Mouse (Mus musculus) common myeloid progenitor, adult 5-6 weeks (primary cell): Measurements from ENCODE around the gene Crb2. TPM values are rescaled to one million over a fixed set of nuclear protein-coding genes. Genes with fewer than 3 reads are reported as not detected.

Experiments used
- ATAC-seq: replicated peaks from 2 replicates; pipeline ENCODE4 v1.8.0; 2016; ENCODE audit warnings: low read depth, mild to moderate bottlenecking, moderate TSS enrichment, inconsistent platforms; ENCODE audit not compliant: poor library complexity, severe bottlenecking
- total RNA-seq: library from RNA; stranded (forward); fragments of 200-1000, 187-1606 nt; gene quantifications from 2 replicates; pipeline ENCODE4 v1.2.3, GENCODE M21; 2017

The Crb2 gene
- total RNA-seq, 1 experiment from 2014 or later = not detected

DNA sequence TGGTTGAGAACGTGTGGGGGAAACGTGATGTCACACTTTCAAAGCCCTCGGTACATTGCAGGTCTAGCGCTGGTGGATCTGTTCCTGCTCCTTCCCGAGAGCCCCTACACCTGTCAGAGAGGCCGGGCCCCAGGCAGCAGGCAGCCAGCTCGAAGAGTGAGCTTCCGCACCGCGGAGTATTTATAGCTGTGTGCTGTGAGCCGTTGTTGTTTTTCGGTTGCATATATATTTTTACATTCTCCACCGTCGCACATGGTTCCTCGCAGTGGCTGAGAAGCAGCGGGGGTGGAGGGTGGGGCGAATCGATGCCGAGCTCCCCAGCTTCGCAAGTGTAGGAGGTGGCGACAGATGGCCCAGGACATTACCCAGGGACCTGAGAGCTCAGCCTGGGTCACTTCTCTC is 11.0 kb upstream of the Crb2 start:
- peak; percentile 30 for ATAC-seq

DNA sequence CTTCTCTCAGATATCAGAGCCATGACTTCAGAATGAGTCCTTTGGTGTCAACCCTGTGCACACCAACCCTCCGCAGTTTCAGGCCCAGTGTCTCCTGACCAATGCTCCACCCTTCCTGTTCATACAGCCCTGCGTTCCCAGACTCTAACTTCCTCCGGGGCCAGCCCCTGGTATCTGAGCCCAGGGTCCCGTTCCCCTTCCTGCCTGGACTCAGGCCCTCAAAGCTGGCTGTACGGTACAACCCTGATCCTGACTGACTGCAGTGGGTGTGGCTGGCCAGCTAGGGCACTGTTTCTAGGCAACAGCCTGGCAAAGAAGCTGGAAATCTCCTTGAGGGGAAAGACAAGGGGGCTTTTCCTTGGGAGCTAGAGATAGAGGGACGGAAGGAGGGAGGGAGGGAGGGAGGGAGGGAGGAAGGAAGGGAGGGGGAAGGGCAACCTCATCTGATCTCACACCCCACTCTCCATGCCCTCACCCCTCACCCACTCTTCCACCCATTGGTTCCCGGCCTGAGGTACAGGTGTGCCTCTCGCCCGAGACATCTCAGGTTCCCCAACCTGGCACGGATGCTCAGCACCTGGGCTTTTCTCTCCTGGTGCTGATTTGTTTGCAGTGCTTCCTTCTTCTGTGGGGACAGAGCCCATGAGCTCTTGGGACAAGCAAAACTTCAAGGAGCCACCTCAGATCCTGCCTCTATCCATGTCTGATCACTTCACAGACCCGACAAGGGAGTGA is 9.9 kb upstream of the Crb2 start:
- peak; percentile 59 for ATAC-seq

DNA sequence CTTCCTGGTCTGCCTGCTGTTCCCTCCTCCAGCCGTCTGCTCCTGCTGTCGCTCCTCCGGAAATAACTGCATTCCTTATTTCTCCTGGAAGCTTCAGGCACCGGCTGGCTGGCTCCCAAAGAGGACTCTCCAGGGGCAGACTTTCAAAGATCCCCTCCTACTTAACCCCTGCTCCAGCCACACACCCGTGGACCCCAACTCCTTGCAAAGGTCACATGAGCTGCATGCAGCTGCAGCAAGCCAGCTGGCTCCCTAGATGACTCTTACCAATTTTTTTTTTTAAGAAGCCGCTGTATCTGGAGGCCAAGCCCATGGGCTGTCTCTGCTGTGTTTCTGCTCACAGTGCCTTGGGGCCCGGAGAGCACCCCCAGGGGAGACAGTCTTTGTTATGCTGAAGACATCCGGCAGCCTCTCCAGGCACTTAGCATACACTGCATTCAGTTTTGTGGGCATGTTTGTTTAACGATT is 8.9 kb upstream of the Crb2 start:
- ATAC-seq = no peak

DNA sequence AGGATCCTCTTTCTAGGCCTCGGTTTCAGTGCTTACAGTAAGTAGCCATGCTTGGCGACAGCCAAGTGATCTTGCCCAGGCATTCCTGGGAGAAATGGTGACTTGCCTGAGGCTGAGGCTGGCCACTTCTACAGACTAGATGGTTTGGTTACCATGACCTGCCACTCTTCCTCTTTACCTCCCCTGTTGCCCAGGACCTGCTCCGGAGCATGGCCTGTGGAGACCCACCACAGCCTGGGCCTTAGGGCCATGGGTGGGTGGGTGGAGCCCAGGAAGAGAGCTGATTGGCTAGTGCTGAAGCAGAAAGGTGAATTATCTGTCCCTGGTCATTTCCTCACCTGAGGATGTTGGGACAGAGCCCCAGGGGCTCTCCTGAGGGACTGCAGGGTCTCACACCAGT is 8.3 kb upstream of the Crb2 start:
- no peak for ATAC-seq

DNA sequence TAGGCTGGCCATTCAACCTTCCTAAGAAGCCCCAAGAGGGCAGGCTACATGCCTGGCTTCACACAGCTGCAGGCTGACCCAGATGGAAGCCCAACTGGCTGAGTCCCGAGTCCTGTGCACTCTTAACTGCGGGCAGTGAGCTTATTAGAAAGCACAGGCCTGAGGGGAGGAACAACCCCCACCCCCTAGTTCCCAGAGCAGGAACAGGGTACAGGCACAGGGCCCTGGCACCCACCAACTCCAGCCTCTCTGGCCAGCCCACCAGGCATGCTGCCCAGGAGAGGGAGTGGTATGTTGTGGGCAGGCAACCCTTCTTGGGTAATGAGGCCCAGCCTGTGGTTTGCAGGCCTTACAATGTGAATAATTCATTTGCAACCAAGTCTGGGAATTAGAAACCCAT is 7.1 kb upstream of the Crb2 start:
- no peak for ATAC-seq

DNA sequence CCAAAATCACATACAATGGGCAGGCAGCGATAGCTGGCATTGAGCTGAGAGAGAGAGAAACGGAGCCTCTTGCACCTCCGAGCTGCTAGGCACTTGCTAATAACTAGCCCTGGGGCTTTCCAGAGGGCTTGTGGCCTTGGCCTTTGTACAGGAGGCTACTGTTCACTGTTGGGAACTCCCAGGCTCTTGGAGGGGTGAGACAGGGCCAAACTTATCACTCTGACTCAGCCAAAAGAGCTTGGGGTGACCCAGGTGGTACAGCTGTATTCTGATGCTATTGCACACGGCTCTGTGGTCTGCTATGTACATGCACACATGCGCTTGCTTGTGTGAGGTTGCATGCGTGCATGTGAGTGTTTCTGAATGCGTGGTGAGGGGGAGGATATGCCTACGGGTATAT is 6.3 kb upstream of the Crb2 start:
- ATAC-seq = no peak

DNA sequence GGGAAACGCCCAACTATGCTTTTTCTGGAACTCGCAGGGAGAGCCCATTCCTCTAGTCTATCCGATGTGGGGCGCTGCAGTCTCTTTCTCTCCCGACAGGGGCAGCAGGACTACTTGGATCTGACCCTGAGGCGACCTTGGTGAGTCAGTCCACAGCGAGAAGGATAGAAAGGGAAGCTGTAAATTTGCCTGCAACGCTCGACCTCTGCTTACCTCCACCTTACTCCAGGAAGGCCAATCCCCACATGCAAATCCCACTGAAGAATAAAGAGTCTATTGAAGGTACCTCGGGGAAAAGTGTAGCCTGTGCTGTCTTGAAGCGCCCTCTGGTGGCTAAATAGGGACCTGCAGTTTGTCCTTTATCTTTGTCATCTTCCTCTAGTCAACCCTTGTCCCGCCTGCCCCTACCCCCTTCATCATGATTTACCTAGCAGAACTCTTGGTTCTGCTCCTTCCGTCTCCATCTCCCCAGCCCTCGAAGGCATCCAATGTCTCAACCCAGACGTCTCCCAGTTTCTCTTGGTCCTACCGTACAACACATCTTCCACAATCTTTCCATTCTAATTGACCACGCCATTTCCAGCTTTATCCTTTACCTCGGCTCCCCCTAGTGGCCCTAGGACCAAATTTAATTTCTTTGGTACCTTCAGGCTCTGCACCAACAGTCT is 4.3 kb upstream of the Crb2 start:
- ATAC-seq = peak; percentile 87

DNA sequence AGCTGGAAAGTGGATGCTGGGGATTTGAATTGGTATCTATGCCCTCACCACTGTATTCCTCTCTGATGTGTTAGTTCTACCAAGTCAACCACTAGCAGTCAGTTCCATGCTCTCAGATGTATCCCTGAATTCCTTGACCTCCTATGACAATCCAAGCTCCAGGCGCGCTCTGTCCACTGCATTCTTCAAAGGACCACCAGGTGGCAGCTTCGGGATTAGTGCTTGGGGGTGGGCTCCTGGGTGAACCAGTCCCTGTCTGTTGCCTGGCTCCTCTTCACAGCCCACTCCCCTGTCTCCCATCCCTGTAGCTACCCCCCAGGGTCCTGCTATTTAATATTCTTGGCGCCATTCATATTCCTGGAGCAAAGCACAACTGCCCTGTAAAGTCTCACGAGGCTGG is 1.5 kb upstream of the Crb2 start:
- ATAC-seq = peak; percentile 57

DNA sequence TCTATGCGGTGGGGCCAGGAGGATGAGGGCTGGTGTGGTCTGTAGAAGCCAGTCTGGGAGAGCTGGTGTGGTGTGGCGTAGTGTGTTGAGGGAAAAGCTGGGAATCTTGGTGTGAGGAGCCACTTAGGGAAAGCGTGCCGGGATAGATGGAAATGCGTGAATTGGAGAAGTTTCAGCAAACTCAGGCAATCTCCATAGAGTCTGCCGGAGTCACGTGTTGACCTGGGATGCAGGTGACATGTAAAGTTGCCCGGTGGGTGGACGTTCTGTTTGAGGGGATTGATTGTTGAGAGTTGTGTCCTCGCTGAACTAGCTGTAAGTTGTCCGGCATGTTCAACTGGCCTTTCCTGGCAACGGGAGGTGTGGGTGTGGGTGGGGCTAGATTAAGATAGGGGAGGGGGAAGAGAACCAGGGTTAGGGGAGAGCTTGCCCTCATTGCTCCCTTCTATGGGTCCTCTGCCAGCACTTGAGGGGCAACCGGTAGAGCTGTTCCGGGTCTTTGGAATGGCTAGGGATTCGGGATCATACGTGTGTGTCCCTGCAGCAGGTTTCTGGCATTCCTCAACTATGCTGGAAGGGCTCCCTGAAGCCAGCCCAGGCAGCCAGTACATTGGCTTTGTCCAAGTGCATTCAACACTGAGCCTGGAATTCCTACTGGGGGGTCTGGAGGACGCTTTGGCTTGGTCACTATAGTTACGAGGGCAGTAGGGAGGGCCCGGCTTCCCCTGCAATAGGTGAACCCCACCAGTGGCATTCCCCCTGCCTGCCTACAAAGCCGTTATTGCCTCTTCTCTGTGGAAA is 762 bp downstream of the Crb2 start:
- no peak for ATAC-seq

DNA sequence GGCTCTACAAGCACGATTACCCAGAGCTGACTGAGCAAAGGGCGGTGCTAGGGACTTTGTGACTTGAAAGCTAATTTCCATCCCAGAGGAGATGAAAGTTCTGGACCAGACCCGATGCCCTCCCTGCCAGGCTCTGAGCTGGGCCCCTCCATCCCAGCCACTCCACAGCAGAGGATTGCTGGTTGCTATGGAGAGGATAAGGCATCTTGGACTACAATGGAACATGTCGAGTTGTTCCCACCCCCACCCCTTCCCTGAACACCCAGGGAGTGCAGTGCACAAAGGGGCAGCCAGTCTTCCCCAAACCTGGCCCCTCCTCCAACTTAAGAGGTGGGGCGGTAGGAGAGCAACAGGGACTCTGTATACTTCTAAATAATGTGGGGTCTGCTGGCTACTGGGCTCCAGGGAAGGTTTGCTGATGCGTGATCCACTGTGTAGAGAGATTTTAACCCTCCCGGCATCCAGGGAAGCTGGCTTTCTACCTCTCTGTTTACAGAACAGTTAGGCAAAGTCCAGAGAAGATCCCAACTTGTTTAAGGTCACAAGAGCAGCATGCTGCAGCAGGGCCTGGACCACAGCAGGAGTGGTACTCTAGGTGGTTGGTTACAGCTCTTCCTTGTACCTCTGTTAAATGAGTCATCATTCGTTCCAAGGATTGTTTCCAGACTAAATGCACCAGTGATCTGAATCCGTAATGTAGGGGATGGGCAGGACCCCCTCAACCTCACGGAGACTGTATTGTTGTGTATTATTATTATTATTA is 2.1 kb downstream of the Crb2 start:
- no peak for ATAC-seq

DNA sequence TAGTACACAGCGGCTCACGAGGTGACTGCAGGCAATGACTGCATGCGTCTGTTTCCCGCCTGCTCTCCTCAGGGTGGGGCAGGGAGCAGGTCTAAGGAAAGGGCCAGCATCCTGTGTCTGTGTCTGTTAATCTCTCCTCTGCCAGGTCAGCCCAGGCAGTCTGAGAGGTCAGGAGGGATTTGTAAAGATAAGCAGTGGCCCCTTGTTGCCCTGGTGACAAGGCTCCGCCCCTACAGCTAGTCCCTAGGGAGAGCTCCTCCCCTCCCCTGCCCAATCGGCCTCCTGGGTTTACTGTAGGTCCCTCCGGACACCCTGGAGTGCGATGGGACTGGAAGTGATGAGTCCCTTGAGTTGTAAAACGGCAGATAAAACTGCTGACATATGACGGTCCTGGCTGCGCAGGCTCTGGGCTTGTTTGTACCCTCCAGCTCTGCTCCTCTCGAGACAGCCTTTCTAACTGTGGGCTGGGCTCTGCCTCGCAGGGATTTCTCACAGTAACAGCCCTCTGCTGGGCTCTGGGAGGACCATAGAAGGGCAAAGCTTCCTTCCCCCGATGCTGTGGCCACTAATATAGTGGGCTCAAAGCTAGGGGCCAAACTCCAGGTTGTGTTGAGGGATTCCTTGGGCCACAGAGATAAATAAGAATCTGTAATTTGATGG is 4.4 kb downstream of the Crb2 start:
- peak; percentile 94 for ATAC-seq

DNA sequence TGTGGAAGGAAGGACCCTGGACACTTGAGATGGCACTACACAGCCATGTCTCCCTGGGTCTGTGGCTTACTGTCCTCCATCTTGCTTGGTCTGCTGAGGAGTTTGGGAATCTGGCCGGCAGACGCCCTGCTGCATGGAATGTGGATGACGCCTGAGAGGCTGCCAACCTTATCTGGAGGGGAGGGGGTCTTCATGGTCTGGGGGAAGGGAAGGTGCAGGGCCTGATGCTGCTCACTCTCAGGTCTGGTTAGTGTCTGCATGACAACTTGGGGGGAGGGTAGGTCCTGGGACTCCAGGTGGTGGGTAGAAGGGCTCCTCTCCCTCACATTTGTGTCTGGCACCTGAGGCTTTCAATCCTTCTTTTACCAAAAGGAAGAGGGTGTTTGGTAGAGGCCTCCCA is 5.4 kb downstream of the Crb2 start:
- ATAC-seq = no peak

DNA sequence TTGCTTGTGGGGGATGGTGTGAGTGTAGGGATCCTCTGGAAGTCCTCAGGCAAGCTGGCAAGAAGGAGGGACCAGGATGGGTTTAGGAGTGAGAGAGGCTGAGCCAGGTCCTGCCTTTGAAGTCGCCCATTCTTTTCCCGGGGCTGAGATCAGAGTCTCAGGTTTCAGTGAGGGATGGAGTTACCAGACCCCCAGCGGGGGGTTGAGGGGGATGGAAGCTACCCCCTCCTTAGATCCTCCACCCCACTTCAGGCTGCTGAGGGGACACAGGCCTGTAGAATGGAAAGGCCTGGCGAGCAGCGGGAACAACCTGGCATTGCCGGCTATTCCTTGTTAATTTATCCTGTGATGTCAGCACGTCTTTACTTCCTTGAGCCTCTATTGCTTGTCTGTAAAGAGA is 6.0 kb downstream of the Crb2 start:
- ATAC-seq = no peak

DNA sequence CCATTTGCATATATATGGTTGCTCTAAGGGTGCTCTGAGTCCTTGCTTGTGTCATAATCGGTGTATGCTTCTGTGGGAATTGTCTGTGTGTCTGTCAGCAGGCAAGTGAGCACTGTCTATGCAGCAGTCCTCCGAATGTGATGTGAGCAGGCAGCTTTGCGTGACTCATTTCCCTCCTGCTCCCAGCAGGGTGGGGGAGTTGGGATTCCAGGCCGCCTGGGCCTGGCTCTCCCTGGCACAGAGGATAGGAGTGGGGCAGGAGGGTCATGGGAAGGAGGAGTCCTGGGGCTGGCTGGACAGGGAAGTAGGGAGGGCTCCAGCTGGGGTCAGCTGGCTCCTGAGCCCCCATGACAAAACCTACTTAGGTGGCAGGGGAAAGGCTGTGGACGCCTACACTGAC is 8.4 kb downstream of the Crb2 start:
- ATAC-seq = no peak

DNA sequence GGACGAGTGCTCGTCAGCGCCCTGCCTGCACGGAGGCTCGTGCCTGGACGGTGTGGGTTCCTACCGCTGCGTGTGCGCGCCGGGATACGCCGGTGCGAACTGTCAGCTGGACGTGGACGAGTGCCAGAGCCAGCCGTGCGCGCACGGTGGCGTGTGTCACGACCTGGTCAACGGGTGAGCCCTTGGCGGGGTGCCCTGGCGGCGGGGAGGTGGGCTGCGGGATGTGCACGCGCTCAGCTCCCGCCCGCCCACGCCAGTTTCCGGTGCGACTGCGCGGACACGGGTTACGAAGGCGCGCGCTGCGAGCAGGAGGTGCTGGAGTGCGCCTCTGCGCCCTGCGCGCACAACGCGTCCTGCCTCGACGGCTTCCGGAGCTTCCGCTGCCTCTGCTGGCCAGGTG is 10.4 kb downstream of the Crb2 start:
- no peak for ATAC-seq

DNA sequence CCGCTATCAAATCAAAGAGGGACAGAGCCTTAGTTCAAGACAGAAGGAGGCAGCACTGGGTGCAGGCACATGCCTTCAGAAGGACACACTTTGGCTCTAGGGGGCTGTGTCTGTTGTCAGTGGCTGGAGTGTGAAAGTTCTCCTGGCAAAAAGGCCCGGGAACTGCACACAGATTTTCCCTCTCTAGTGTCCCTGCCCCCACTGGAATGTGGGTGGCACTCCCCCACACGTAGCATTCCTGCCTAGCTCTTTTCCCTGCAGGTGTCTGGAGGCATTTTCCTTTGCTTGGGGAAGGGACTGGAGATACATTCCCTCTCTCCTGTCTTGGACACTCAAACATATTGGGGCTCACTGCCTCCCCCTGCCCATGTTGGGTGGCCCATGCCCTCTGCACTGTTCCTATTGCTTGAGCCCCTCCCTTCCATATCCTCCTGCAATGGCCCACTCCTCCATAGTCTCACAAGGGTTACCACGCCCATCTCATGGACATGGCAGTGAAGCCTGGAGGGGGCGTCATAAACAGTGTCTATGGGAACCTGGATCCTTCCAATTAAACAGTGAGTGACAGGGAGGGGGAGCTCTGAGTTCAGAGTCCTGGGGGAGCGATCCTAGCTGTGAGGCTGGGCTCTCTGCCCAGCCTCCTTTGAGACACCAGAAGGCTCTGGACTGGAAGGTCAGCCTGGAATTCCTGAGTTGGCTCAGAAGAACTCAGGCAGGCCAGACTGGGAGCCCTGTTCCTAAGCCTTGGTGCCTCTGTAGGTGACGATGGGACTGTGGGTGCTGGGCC is 12.3 kb downstream of the Crb2 start:
- ATAC-seq = no peak

DNA sequence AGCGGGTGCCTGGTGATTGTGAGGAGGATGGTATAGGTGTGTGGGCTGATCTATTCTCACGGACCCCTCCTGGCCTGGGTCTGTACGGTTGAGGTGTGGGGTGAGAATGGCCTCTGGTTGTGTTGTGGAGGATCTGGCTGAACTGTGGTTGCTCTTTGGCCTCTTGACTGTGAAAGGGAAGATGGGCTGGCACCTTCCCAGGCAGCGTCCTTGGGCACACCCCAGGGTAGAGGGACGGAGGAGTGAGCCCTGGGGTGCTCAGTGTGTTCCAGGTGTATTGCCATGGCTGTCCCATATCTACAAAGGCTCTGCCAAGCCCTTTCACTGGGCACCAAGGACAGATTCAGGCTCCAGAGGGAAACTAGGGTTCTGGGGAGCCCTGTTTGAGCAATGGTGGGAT is 13.0 kb downstream of the Crb2 start:
- no peak for ATAC-seq

DNA sequence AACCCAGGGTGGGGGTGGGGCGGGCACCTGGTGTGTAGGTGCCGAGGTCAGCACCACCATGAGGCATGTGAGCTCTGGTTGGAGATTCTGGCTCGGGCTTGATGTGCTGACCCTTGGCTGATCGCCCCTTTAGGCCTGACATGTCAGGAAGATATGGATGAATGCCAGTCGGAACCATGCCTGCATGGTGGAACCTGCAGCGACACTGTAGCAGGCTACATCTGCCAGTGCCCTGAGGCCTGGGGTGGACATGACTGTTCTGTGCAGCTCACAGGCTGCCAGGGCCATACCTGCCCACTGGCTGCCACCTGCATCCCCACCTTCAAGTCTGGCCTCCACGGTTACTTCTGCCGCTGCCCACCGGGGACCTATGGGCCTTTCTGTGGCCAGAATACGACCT is 13.9 kb downstream of the Crb2 start:
- no peak for ATAC-seq

DNA sequence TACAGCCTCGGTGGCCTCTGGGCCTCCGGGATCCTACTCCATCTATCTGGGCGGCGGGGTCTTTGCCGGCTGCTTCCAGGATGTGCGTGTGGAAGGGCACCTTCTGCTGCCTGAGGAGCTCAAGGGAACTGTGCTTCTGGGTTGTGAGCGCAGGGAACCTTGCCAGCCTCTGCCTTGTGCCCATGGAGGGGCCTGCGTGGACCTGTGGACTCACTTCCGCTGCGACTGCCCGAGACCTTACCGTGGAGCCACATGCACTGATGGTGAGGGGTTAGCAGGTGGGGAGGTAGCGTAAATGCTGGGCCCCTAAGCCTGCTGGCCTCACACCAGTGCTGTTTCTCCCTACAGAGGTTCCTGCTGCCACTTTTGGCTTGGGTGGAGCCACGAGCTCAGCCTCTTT is 14.7 kb downstream of the Crb2 start:
- ATAC-seq = no peak
